Mouse (Mus musculus) spleen, adult 18-20 months (tissue): ENCODE measurements around the gene Snapc2.

Source experiments
- DNase-seq, 2 experiments: peaks; one replicate each; pipeline ENCODE4 v3.0.0; 2022; ENCODE audit warnings: mixed read lengths in 2 of 2

Snapc2 gene

DNA sequence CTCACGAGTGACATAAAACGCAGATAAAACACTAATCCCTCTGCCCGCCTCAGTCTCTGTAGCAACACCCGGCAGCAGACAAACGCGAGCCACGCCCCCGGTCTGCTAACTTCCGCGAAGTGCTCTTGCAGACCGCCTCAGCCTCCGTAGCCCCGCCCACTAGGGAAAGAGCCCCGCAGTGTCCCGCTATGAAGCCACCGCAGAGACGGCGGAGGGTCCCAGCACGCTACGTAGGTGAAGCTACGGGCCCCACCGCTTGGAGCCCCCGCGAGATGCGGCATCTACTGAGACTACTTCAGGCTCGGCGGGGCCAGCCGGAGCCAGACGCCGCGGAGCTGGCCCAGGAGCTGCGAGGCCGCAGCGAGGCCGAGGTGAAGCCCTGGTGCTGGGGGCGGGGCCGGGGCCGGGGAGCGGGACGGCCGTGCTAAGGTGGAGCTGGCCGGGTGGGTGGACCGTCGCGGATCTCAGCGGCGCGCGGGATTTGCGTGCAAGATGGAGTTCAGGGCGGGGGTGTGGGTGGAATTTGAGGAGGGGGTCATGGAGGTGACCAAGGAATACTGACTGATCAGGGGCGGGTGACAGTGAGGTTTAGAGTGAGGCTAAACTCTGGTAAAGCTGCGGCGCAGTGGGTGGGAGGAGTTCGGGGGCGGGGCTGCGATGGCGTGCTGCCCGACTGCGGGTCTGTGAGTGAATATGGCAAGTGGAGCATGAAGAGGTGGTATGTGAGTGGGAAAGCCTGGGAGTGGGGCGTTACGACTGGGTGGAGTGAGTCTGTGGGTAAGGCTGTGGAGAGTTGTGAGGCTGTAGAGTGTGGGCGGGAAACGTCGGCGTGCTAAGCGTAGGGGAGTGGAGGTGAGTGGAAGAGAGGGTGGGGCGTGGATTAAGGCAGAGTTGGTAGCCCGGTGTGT is at the start of gene Snapc2:
Gene Snapc2, plus strand, starts transcription at position 147 of the 908 bp plus-strand sequence.
- peak; percentile 90 to 98 for DNase-seq

DNA sequence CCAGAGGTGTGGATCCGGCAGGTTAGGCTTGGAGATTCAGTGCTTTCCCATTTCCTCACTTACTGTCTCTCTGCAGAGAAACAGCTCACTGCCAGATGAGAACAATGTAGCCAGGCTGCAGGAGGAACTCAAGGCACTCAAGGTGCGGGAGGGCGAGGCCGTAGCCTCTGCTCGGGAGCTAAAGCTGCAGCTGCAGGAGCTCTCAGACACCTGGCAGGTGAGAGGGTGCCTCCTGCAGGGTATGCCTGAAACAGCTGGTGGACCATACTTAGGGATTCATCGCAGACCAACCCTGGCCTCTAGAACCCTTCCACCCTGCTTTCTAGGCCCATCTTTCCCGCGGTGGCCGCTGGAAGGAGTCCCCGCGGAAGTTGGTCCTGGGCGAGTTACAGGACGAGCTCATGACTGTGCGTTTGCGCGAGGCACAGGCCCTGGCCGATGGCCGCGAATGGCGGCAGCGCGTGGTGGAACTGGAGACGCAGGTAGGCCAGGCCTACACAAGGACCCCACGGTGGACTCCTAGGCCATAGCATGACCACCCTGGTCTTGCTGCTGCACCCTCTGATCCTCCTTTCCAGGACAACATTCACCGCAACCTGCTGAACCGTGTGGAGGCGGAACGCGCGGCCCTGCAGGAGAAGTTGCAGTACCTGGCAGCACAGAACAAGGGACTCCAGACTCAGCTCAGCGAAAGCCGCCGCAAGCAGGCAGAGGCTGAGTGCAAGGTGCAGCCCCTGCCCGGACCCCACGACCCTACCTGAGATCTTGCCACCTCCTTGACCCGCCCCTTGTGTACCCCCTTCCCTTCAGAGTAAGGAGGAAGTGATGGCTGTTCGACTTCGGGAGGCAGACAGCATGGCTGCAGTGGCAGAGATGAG is 47.4 kb upstream of the Snapc2 start:
- no peak for DNase-seq

DNA sequence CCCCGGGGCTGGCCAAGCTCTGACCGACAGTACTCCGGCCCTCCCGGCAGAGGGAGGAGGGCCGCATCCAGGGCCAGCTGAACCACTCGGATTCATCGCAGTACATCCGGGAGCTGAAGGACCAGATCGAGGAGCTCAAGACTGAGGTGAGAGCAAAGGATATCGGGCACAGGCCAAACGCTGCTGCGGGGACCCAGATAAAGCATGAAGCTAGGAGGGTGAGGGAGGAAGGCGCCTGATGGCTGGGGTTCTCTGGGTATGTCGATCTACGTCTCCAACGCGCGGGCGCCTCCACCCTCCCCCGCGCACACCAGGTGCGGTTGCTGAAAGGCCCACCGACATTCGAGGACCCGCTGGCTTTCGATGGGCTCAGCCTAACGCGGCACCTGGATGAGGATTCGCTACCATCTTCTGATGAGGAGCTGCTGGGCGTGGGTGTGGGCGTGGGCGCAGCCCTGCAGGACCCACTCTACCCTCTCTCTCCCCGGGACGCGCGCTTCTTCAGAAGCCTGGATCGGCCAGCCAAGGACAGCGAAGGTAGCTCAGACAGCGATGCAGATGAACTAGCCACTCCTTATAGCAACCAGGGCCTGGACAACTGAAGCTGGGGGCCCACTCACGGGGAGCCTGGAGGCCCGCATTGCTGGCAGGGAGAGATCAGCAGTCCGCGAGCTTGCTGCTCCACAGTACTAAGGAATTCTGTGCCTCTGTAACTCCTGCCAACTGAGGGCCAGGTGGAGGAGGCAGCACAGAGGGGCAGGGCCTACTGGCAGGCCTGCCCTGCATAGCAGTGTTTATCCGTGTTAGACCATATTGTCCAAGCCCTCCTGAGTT is 46.5 kb upstream of the Snapc2 start:
- DNase-seq, result no peak

DNA sequence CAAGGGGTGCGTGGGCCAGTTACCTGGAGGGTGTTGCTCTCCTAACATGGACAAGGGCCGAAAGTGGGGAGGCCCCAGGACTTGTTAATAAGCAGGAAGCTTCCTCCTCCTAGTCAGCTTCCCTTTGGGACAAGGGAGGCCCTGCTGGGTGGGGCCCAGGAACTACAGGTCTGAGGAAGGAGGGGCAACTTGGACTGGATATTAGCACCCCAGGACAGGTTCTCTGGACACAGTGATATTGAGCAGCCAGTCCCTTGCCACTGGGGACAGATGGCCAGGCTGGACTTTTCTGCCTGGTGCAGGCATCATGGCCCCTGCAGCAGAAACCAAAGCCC is 45.9 kb upstream of the Snapc2 start:
- DNase-seq, result no peak

DNA sequence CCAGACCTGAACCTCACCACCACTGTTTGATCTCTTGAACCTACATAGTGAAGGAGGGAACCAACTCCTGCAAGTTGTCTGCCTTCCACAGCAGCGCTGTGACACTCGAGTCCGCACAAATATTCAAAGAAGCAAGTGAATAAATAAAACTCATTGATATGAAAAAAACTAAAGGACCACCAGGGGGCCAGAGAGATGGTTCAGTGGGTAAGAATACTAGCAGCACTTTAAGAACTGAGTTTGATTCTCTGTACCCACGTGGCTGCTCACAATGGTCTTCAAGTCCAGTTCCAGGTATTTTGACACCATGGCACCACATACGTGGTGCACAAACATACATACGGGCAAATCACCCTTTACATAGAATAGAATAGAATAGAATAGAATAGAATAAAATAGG is 41.8 kb upstream of the Snapc2 start:
- no peak for DNase-seq

DNA sequence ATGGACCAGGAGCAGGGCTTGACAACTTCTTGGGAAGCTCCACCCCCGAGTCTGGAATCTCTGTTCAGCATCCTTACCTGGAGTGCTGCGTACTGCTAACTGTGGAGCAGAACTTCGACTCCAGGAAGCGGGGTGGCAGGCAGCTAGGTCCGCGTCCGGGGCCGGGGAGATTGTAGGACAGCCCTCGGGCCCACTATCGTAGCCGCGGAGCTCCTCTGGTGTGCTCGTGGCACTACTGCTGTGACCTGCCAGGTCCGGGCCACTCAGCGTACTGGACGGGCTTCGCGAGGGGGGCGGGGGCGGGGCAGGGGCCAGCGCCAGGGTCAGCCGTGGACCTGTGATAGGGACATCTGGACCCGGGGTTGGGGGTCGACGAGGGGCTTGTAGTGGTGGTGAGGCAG is 40.1 kb upstream of the Snapc2 start:
- peak in 1 of 2 experiments; percentile 26 for DNase-seq

DNA sequence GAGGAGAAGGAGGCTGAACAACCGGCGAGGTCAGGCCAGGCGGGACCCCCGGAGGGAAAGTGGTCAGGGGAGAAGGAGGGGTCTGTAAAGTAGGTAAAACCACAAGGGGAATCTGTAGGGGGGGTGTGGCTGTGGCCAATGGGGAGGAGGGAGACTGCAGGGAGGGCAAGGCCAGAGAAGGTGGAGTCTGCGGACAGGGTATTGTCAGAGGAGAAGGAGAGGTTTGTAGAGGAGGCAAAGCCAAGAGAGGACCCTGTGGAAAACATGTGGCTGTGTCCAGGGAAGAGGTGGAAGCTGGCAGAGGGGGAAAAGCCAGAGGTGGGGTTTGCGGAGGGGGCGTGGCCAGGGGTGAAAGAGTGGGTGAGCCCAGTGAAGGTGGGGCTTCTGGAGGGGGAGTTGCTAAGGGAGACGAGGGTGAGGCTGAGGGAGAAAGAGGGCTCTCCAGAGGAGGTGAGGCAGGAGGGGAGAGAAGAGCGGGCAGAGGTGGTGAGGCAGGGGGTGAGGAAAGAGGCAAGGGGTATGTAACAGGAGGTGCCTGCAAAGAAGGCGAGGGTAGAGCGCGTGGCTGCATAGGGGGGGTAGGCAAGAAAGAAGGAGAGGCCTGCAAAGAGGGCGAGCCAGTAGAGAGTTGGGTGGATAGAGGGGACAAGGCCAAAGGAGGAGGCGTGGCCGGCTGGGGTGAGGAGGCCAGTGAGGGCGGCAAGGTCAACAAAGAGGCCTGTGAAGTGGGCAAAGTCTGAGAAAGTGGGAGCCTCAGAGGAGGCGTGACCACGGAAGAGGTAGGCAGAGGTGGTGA is 39.5 kb upstream of the Snapc2 start:
- DNase-seq, result peak; percentile 42 to 49

DNA sequence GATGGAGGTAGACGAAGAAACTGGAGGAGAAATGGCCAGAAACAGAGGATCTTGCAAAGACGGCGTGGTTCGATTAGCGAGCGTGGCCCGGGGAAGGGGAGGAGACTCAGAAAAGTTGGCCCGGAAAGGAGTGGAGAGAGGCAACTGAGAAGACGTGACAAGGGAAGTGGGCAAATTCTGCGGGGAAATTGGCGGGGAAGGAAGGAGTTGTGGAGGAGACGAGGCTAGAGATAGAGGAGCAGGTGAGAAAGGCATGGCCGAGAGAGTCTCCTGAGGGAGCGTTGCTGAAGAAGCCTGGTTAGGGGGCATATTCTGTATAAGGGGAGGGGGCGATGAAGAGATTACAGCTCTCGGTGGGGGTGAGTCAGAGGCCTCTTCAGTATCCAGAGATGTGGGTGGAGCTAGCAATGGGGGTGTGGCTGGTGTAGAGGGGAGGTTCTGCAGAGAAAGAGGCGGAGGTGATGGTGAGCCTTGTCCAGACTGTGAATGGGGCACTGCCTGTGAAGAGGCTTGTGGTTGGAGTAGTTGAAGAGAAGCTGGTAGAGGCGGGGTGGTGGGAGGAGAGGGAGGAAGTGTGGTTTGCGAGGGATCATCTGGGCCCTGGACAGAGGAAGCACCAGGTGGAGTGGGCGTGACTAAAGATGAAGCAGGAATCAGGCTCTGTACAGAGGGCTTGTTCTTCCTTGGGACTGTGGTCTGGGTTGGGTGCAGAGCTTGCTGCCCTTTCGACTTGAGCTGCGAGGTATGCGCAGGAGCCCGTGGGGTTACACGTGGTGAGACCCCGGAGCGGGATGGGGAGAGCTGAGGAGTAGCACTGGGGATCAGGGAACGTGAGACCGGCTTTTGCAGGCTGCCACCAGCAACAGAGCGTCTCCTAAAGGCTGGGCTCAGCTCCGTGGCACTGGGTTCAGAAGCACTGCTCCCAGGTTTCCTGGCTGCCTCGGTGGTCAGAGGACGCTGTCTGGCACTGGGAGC is 38.6 kb upstream of the Snapc2 start:
- DNase-seq, result peak; percentile 48 to 64

DNA sequence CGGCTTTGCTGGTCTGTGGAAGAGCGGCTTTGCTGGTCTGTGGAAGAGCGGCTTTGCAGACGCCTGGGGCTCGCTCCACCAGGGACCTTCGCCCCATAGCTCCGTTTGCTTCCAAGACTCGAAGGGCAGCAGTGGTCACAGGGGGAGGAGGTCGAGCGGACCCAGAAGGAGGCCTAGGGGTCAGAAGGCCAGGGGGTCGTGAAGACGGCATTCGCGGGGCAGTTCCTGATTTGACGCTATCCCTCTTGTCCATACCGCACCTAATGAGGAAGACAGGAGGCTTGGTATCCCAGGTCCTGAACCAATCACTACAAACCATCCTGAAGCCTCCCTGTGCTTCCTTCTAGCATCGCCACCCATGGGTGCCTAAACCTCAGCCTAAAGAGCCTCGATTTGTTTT is 36.6 kb upstream of the Snapc2 start:
- no peak for DNase-seq

DNA sequence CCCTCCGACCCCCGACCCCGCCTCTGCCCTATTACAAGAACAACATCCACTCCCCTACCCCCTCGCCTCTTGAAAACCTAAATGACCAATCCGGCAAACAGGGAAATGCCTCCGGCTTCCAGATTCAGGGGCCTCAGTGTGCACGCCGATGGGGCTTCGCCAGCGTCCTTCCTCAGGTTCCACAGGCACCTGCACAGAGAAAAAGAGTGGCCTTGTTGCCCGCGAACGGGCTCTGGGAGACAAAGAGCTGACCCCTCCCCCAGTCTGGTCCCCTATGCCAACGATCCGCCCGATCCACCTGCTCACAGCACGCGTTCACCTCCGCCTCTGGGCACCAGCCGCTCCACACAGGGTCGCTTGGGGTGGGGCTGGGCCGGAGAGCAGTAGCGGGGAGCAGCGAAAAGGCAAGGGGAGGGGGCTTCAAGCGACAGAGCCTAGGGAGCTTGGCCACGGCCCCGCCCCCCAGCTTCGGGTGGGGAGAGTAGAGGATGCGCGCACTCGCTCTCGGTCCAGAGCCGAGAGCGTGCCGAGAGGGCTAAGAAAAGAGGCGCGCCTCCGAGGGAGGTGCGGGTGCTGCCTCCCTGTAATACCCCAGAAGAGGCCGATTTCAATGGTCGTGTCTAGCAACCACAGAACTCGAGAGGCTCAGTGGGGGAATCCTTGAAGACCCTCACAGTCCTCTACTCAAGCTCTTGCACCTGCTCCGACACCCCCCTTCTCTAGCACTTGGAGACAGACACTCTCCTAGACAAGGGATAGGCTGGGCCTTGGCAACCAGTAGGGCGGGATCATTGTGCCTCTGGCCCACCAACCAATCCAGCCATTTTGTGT is 35.9 kb upstream of the Snapc2 start, which contains the start of gene Prr36:
Gene Prr36, minus strand, starts transcription at position 669 of the 831 bp plus-strand sequence.
- no peak for DNase-seq

DNA sequence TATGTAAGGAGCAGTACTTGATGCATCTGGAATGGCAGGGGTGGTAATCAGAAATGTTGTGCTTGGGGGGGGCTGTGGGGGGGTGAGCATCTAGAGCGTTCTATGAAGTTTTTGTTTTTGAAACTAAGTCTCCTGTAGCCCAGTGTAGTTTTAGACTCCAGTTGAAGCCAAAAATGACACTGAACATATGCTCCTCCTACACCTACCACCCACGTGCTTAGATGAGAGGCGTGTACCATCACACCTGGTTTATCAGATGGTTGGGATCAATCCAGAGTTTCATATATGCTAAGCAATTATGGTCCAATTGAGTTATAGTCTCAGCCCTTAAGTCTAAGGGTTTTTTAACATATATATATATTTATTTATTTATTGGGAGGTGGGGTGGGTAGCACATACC is 33.3 kb upstream of the Snapc2 start:
- DNase-seq, result no peak

DNA sequence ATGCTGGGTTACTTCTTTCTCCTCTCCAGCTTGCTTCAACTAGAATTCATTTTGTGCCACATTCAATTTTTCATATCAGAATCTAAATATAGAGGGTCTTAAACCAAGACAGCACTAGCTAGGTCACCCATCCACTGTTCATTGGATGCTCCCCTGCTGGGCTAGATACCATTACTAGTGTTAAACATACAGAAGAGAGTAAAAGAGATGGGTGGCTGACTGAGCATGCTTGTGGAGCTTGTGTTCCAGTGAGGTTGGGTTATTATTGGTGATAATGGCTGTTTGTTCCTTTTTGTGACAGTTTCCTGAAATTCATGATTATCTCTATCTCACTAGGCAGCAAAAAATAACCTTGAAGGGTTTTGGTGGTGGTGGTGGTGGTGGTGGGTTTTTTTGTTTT is 30.8 kb upstream of the Snapc2 start:
- DNase-seq, result no peak

DNA sequence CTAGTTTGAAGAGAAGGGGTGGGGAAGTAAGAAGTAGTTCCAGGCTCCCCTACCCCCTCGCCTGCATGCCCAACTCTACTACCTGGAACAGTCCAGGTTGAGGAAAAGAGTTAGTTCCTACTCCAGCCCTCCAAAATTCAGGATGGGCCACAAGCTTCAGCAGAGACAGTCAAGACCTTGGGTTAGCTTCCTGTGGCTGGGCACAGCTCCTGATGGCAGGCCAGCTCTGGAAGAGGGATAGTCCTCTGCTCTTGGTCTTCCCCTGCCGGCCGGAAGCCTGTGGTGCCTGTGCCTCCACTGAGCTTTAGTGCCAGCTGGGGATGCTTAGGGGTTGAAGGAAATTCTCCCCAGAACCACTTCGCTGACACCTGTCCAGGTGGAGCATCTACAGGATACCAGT is 26.6 kb upstream of the Snapc2 start:
- no peak for DNase-seq

DNA sequence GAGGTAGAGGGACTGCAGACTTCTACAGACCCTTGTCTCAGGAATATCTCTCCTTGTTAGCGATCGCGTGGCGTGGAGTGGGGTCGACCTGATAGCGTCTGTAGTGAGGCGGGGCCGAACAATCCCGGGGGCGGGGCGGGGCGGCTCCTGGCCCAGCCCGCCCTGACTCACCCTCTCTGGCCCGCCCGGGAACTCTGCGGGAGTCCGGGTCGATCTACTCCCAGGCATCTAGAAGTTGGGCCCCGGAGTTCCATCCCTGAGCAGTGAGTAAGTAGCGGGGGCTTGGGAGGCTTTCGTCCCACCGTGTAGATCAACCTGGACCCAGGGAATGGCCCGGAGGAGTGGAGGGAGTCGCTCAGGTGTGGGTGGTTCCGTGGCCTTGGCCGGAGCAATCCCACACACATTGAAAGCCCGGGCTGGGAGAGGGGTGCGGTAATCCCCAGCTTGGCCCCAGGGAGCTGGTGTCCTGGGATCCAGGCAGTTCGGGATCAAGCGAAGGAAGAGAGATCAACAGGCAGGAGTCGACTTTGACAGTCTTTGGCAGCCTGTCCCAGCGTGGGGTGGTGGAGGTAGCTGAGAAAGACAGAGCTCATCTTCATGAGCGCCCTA is 26.0 kb upstream of the Snapc2 start, which contains the start of gene Lrrc8e:
Gene Lrrc8e, plus strand, starts transcription at position 89 of the 609 bp plus-strand sequence.
- DNase-seq, result no peak

DNA sequence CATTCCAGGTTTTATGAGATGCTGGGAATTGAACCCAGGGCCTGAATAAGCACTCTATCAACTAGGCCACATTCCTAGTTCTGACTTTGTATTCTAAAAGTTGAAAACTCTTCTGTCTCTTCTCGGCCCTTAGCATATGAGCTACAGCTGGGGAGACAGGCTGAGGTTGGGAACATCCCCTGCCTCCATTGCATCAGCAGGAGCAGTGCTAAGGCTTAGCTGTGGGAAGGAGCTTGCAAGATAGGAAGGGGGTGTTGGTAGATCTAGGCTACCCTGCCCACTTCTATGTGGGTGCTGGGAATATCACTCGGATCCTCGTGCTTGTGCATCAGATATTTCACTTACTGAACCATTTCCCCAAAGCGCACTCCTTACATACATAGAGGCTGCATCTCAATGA is 25.0 kb upstream of the Snapc2 start:
- DNase-seq, result no peak

DNA sequence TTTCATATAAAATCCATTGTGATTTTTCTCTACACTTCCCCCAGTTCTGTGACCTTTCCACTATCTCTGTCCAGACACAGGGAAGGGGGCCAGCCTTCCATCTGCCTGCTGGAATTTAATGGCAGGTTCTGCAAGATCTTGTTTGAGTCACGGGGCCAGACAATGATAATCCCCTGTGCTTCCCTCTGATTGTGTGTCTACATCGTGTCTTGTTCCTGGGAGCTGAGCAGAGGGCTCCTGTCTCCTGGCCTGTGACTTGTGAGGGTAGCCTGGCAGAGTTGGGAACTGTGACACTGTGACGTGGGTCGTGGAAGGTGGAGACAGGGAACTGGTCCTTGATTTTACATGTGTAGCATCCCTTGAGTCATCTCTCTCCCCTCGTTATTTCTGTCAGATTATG is 23.1 kb upstream of the Snapc2 start:
- DNase-seq, result no peak

DNA sequence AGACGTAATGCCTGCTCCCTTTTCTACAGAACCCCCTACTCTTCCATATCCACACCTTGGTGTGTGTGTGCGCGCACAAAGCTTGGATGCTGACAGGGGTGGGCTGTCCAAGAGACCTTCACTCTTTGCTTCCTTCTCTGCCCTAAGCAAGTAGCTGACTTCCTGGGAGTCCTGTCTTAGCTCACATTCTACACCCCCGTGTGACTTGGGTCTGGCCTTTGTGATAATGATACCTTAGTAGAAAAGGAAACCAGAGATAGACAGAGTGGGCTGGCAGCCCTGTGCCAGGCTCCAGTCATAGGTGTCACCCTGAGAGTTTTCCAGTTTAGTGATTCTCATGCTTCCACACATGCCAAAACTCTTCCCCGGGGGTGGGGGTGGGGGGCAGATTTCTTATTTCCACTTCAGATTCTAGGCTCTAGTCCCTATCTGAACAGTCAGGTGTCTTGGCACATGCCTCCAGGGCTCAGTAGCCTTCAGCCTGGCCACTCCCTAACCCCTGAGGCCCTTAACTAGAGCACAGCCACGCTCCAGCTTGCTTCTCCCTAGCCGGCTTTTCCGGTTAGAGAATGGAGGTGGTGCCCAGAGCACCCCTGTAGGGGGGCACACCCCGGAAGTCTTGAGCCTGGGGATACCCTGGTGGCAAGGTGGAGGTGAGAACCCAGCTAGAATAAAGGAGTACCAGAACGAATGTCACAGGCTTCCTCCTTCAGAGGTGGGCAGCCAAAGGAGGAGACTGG is 22.1 kb upstream of the Snapc2 start:
- no peak for DNase-seq

DNA sequence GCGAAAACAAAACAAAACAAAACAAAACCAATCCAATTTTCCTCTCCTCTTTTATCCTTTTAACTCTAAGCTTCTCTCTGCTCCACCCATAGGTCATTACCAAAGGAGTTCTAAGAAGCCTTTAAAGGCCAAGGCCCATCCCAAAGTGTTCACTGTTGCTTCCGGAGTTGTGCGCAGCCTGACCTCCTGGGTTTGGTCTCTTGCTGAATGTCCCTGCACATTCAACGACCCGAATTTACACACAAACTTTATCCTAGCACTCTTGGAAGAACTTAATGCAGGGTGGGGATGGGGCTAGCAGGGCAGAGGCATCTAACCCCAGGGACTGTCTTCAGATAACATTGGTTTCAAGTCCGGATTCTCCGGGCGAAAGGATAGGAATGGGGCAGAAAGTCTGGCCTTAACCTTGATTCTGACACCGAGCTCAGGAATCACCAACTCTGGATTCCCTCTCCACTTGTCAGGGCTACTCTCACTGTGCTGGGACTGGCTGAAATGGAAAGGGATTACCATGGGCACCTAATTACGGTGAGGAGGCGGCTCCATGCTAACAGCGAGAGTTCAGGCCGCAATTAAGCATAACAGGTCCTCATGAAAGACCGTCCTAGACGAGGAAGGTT is 15.0 kb upstream of the Snapc2 start:
- DNase-seq, result no peak
